Mouse (Mus musculus) ES-E14 (cell line): ENCODE data around the gene Itsn1. TPM values are rescaled to one million over a fixed set of nuclear protein-coding genes. Genes with fewer than 3 reads are reported as not detected.

Experiments
- DNase-seq: peaks from one replicate; pipeline ENCODE4 v3.0.0-alpha.2; 2013; ENCODE audit warnings: low read depth, low spot score
- H3K27ac ChIP-seq: 2 replicates; pipeline ENCODE4 v1.5.1; 2012; ENCODE audit warnings: low read depth, mild to moderate bottlenecking, low read length, moderate library complexity, mixed read lengths; ENCODE audit not compliant: poor library complexity, insufficient read depth, severe bottlenecking
- H3K36me3 ChIP-seq: 2 replicates; pipeline ENCODE4 v1.6.1; 2012; ENCODE audit warnings: mild to moderate bottlenecking, low read length, moderate library complexity, mixed read lengths; ENCODE audit not compliant: control insufficient read depth, poor library complexity, insufficient read depth, severe bottlenecking
- H3K4me1 ChIP-seq, 2 experiments: fragments of 150-350 bp in 1 of 2; sonication (generic) in 1 of 2; 2 replicates each; pipeline ENCODE4 v1.6.1; 2012; ENCODE audit warnings: low read length in 2 of 2, mild to moderate bottlenecking in 1 of 2, mixed read lengths in 1 of 2; ENCODE audit not compliant: control insufficient read depth in 2 of 2, insufficient read depth in 2 of 2, poor library complexity in 1 of 2
- H3K4me3 ChIP-seq, 2 experiments: fragments of 150-350 bp in 1 of 2; sonication (generic) in 1 of 2; 2 replicates each; pipeline ENCODE4 v1.5.1; 2012; ENCODE audit warnings: low read length in 2 of 2, low read depth in 1 of 2, mild to moderate bottlenecking in 1 of 2, mixed read lengths in 1 of 2; ENCODE audit not compliant: insufficient read depth in 1 of 2, poor library complexity in 1 of 2, severe bottlenecking in 1 of 2
- H3K9ac ChIP-seq: 2 replicates; pipeline ENCODE4 v1.6.1; 2012; ENCODE audit warnings: low read depth, mild to moderate bottlenecking, low read length, mixed read lengths; ENCODE audit not compliant: poor library complexity, insufficient read depth, severe bottlenecking
- H3K9me3 ChIP-seq: fragments of 150-350 bp; sonication (generic); 2 replicates; pipeline ENCODE4 v1.6.1; 2012; ENCODE audit warnings: low read depth, mild to moderate bottlenecking, low read length; ENCODE audit not compliant: control insufficient read depth, insufficient read depth
- CHD2 ChIP-seq: IDR thresholded peaks from 2 replicates; pipeline ENCODE4 v1.6.1; 2014; ENCODE audit warnings: mild to moderate bottlenecking, low read depth, low read length, inconsistent platforms
- HCFC1 ChIP-seq: IDR thresholded peaks from 2 replicates; pipeline ENCODE4 v1.6.1; 2012; ENCODE audit warnings: low read length, inconsistent platforms, borderline replicate concordance; ENCODE audit not compliant: insufficient read depth
- MAFK ChIP-seq: IDR thresholded peaks from 2 replicates; pipeline ENCODE4 v1.6.1; 2014; ENCODE audit warnings: mild to moderate bottlenecking, low read depth, low read length, inconsistent platforms; ENCODE audit not compliant: insufficient read depth
- ZC3H11A ChIP-seq: IDR thresholded peaks from 2 replicates; pipeline ENCODE4 v1.6.1; 2012; ENCODE audit warnings: low read depth, mild to moderate bottlenecking, inconsistent platforms, low read length, borderline replicate concordance
- ZNF384 ChIP-seq: IDR thresholded peaks from 2 replicates; pipeline ENCODE4 v1.6.1; 2012; ENCODE audit warnings: low read depth, low read length, inconsistent platforms
- in situ Hi-C, 2 experiments: fragments of 600-800 bp; cut with MboI; formaldehyde crosslinking; loops; one replicate each; pipeline ENCODE4 v1.15.1; 2025; ENCODE audit warnings: low sequenced_read_pairs in 2 of 2, inconsistent platforms in 1 of 2; ENCODE audit not compliant: unreplicated experiment in 2 of 2
- total RNA-seq: library from RNA; depleted of rRNA; stranded (reverse); fragments of 300-350 nt; gene quantifications from 2 replicates; pipeline ENCODE4 v1.2.3, GENCODE M21; 2012

Gene Itsn1
- total RNA-seq, 1 experiment = 28.6 TPM

- no peak overlapping the region for H3K27ac ChIP-seq
- in situ Hi-C loops = no loop called here
- DNase-seq = no peak
- TF ChIP-seq CHD2 = no peak
- H3K4me3 ChIP-seq = no peak overlapping the region
- no peak overlapping the region for H3K9ac ChIP-seq
- H3K4me1 ChIP-seq = peaks cover 12 to 13% of the 10 kb centered on the region in 2 experiments
- no peaks in the 10 kb centered on the region for H3K9me3 ChIP-seq
- H3K36me3 ChIP-seq = peaks cover 8% of the 10 kb centered on the region; the same call in 1 of the 2 replicates
Measured at GRCm38 (mm10) chr16:91833121-91833520, 104.0 kb downstream of the Itsn1 start.

GRCm38 (mm10) chr16:91833558-91833957 is 104.5 kb downstream of the Itsn1 start:
- no peak overlapping the region for H3K4me3 ChIP-seq
- no peak for DNase-seq
- H3K36me3 ChIP-seq = peaks cover 4% of the 10 kb centered on the region; the same call in 1 of the 2 replicates
- no peaks in the 10 kb centered on the region for H3K9me3 ChIP-seq
- H3K27ac ChIP-seq = no peak overlapping the region
- H3K4me1 ChIP-seq = peaks cover 9 to 12% of the 10 kb centered on the region in 2 experiments; a peak in 3 of 4 replicates
- TF ChIP-seq CHD2 (no peak), ZC3H11A (no peak), HCFC1 (no peak), ZNF384 (no peak), MAFK (no peak)
- in situ Hi-C loops = no loop called here
- no peak overlapping the region for H3K9ac ChIP-seq

GRCm38 (mm10) chr16:91833981-91834380 is 104.9 kb downstream of the Itsn1 start:
- no peak overlapping the region for H3K4me3 ChIP-seq
- H3K27ac ChIP-seq = no peak overlapping the region
- TF ChIP-seq CHD2 (no peak), MAFK (no peak), HCFC1 (no peak), ZC3H11A (no peak), ZNF384 (no peak)
- peaks cover 9 to 12% of the 10 kb centered on the region in 2 experiments; a peak in 3 of 4 replicates for H3K4me1 ChIP-seq
- H3K36me3 ChIP-seq = peaks cover 4% of the 10 kb centered on the region; the same call in 1 of the 2 replicates
- in situ Hi-C loops = no loop called here
- H3K9me3 ChIP-seq = no peaks in the 10 kb centered on the region
- no peak for DNase-seq
- H3K9ac ChIP-seq = no peak overlapping the region

GRCm38 (mm10) chr16:91835790-91836189 is 106.7 kb downstream of the Itsn1 start:
- H3K27ac ChIP-seq = no peak overlapping the region
- H3K4me3 ChIP-seq = no peak overlapping the region
- H3K4me1 ChIP-seq = peaks cover 10 to 17% of the 10 kb centered on the region in 2 experiments
- DNase-seq = no peak
- peaks cover 4% of the 10 kb centered on the region; the same call in 1 of the 2 replicates for H3K36me3 ChIP-seq
- TF ChIP-seq HCFC1 (no peak), MAFK (no peak), ZNF384 (no peak), CHD2 (no peak), ZC3H11A (no peak)
- in situ Hi-C loops = no loop called here
- no peaks in the 10 kb centered on the region for H3K9me3 ChIP-seq
- H3K9ac ChIP-seq = no peak overlapping the region
